Mouse (Mus musculus): ENCODE results near the gene Atl3. TPM values are rescaled to one million over a fixed set of nuclear protein-coding genes. Genes with fewer than 3 reads are reported as not detected.

Gene Atl3
- polyA plus RNA-seq, 1 experiment from 2014 or later: 7.7 TPM

- no peak for ATAC-seq (ENCODE audit: extremely low read depth, insufficient number of reproducible peaks, low FRiP score, low TSS enrichment)
- H3K36me3 ChIP-seq: peaks cover 21% of the 10 kb centered on the region
- H3K27me3 ChIP-seq (replicated peaks): no peaks in the 10 kb centered on the region
- H3K4me2 ChIP-seq: peak overlapping the region; percentile 13; the same call in 1 of the 2 replicates
- no peaks in the 10 kb centered on the region for H3K9me3 ChIP-seq
- 73% methylated on average over 10 of the region's 10 CpGs for WGBS
- H3K4me1 ChIP-seq: peaks cover 32% of the 10 kb centered on the region
- no peak overlapping the region for H3K27ac ChIP-seq (replicated peaks)
- no peak overlapping the region for H3K4me3 ChIP-seq
- H3K9ac ChIP-seq: no peak overlapping the region
Measured at GRCm38 (mm10) chr19:7562601-7563129, 68.8 kb downstream of the Atl3 start.

- Histone ChIP-seq H3K27me3 (replicated peaks) (no peaks in the 10 kb centered on the region), H3K36me3 (peaks cover 21% of the 10 kb centered on the region), H3K4me3 (no peak overlapping the region), H3K4me1 (peaks cover 31% of the 10 kb centered on the region), H3K4me2 (no peak overlapping the region), H3K9ac (no peak overlapping the region), H3K9me3 (no peaks in the 10 kb centered on the region), H3K27ac (replicated peaks) (no peak overlapping the region)
- WGBS: 77% methylated on average over 2 of the region's 2 CpGs
- ATAC-seq (ENCODE audit: extremely low read depth, insufficient number of reproducible peaks, low FRiP score, low TSS enrichment): no peak
Measured at GRCm38 (mm10) chr19:7563676-7564075, 69.8 kb downstream of the Atl3 start.

DNA sequence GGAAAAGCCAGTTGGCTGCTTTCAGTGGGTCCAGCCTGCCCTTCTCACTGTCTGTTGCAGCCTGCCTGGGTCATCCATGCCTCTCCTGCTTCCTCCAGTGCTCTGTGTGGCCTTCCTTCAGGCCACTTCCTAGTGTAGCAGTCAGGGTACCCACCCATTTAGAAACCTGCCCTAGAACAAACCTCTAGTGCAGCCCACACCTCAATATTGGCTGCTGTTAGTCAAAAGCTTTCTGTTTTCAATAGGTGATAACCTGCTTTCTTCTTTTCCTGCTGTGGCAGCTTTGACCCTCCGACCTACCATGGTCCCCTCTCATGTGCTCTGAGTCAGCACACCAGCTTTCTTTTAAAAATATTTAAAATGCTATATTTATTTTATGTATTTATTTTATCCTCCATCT is 70.6 kb downstream of the Atl3 start:
- Histone ChIP-seq H3K36me3 (peaks cover 19% of the 10 kb centered on the region), H3K4me2 (no peak overlapping the region), H3K9me3 (no peaks in the 10 kb centered on the region), H3K4me3 (no peak overlapping the region), H3K4me1 (peaks cover 27% of the 10 kb centered on the region), H3K9ac (no peak overlapping the region), H3K27ac (replicated peaks) (no peak overlapping the region), H3K27me3 (replicated peaks) (no peaks in the 10 kb centered on the region)
- ATAC-seq (ENCODE audit: extremely low read depth, insufficient number of reproducible peaks, low FRiP score, low TSS enrichment): no peak
- 88% methylated on average over 1 of the region's 1 CpGs for whole genome bisulfite sequencing

DNA sequence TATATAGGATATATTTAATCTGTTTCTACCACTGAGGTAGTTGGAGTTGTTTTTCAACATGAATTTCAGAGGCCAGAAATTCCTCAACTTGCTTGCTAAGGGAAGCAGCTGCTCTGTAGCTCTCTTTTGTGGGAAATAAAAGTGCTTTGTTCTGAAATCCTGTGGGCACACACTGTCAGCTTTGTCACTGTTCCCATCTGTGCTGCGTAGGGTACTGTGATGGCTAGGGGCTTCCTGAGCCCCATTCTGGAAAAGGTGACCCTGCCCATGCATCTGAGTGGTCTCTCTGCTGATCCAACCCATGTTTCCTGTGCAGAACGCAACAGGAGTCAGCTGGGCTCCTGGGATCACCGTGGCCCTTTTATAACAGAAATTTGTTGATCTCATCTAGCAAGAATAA is 73.0 kb downstream of the Atl3 start:
- H3K9me3 ChIP-seq: no peaks in the 10 kb centered on the region
- no peak overlapping the region for H3K9ac ChIP-seq
- H3K27ac ChIP-seq (replicated peaks): no peak overlapping the region
- H3K36me3 ChIP-seq: peaks cover 12% of the 10 kb centered on the region; the same call in 1 of the 2 replicates
- no peak overlapping the region for H3K4me2 ChIP-seq
- ATAC-seq (ENCODE audit: extremely low read depth, insufficient number of reproducible peaks, low FRiP score, low TSS enrichment): no peak
- H3K27me3 ChIP-seq (replicated peaks): no peaks in the 10 kb centered on the region
- H3K4me3 ChIP-seq: no peak overlapping the region
- WGBS: 81% methylated on average over 3 of the region's 3 CpGs
- peaks cover 25% of the 10 kb centered on the region for H3K4me1 ChIP-seq

DNA sequence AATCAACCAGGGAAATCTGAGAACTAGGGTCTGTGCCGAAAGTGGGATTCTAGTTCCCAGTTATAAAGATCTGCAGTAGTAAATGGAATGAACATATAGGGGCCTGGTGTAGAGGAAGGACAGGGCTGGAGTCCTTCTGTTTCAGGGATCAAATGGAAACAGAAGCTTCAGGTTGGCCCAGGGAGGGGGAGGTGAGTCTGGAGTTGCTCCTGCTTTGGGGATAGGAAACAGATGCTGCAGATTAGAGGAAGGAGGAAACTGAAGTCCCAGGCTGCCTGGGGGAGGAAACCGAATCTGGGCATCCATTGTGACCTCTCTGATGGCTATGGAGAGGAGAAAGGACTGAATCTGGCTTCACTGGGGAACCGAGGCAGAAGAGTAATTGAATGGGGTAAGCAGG is 74.5 kb downstream of the Atl3 start:
- no peak overlapping the region for H3K27ac ChIP-seq (replicated peaks)
- 44% methylated on average over 3 of the region's 3 CpGs for WGBS

DNA sequence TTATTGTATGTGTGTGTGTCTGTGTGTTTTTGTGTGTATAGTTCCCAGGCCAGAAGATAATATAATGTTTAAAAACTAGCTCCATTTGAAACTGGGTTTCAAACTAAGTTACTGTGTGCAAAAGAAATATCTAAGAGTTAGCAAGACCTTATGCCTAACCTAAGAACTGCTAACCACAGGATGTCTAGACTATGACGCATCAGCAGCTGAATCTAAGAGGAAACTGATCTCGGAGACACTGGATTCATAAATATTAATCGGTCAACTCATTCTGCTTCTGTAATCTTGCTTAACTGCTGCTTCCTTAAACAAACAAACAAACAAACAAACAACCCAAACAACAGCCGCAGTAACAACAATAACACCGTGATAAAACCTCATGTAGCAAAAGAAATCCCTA is 75.8 kb downstream of the Atl3 start:
- H3K27ac ChIP-seq (replicated peaks): no peak overlapping the region
- H3K9me3 ChIP-seq: no peaks in the 10 kb centered on the region
- ATAC-seq (ENCODE audit: extremely low read depth, insufficient number of reproducible peaks, low FRiP score, low TSS enrichment): no peak
- H3K9ac ChIP-seq: no peak overlapping the region
- no peak overlapping the region for H3K4me3 ChIP-seq
- H3K36me3 ChIP-seq: peaks cover 12% of the 10 kb centered on the region; the same call in 1 of the 2 replicates
- 78% methylated on average over 5 of the region's 5 CpGs for WGBS
- H3K4me1 ChIP-seq: peaks cover 11% of the 10 kb centered on the region; the same call in 1 of the 2 replicates
- H3K4me2 ChIP-seq: no peak overlapping the region
- H3K27me3 ChIP-seq (replicated peaks): no peaks in the 10 kb centered on the region

More for the DNA sequence above, 74.5 kb downstream of the Atl3 start:
- H3K36me3 ChIP-seq: peaks cover 11% of the 10 kb centered on the region; the same call in 1 of the 2 replicates
- no peaks in the 10 kb centered on the region for H3K9me3 ChIP-seq
- no peak overlapping the region for H3K9ac ChIP-seq
- no peaks in the 10 kb centered on the region for H3K27me3 ChIP-seq (replicated peaks)
- H3K4me2 ChIP-seq: no peak overlapping the region
- no peak overlapping the region for H3K4me3 ChIP-seq
- peaks cover 13% of the 10 kb centered on the region for H3K4me1 ChIP-seq
- no peak for ATAC-seq (ENCODE audit: extremely low read depth, insufficient number of reproducible peaks, low FRiP score, low TSS enrichment)

DNA sequence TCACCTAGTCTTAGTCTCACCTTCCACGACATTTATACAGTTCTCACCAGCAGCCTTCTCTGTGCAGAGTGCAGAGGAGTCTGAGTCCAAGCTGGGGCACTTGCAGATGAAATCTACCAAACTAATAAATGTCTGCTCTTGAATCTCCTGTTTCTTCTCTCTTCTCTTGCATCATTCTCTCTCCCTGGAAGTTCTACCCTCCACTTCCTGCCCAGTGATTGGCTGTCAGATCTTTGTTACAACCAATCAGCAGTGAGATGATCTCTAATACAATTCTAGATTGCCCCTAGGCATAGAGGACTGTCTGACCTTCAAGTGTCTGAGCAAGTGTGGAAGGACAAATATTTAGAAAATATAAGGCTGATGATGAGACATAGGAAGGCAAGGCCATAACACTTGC is 82.3 kb downstream of the Atl3 start:
- Histone ChIP-seq H3K9me3 (no peaks in the 10 kb centered on the region), H3K36me3 (peaks cover 41% of the 10 kb centered on the region), H3K27ac (replicated peaks) (no peak overlapping the region), H3K4me2 (no peak overlapping the region), H3K4me3 (no peak overlapping the region), H3K4me1 (peaks cover 7% of the 10 kb centered on the region; the same call in 1 of the 2 replicates), H3K27me3 (replicated peaks) (no peaks in the 10 kb centered on the region), H3K9ac (no peak overlapping the region)
- no peak for ATAC-seq (ENCODE audit: extremely low read depth, insufficient number of reproducible peaks, low FRiP score, low TSS enrichment)
- WGBS: 70% methylated on average over 1 of the region's 1 CpGs

- no peaks in the 10 kb centered on the region for H3K27me3 ChIP-seq (replicated peaks)
Measured at GRCm38 (mm10) chr19:7577710-7578109, 83.9 kb downstream of the Atl3 start.

DNA sequence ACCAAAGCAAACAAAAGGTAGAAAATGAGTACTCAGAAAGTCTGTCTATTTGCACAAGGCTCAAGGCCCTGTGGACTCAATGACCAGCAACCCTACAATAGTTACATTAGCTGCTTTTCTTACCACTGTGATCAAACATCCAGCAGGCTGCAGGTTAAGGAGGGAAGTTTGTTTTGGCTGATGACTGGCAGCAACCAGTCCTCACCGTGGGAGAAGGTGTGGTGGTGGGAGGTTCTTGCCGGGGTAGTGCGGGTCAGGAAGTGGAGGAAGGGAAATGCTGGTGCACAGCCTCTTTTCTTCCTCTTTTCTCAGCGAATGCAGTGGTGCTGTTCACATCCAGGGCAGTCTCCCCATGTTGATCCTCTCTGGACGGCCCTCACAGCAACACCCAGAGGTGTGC is 87.2 kb downstream of the Atl3 start:
- no peak overlapping the region for H3K9ac ChIP-seq
- H3K36me3 ChIP-seq: peaks cover 27% of the 10 kb centered on the region
- H3K4me2 ChIP-seq: no peak overlapping the region
- 45% methylated on average over 5 of the region's 5 CpGs for WGBS
- H3K9me3 ChIP-seq: no peaks in the 10 kb centered on the region
- H3K27me3 ChIP-seq (replicated peaks): no peaks in the 10 kb centered on the region
- H3K27ac ChIP-seq (replicated peaks): 0 out of 2 replicates have a peak overlapping the region, but pooled peaks have one; percentile 6
- no peak overlapping the region for H3K4me3 ChIP-seq
- no peak for ATAC-seq (ENCODE audit: extremely low read depth, insufficient number of reproducible peaks, low FRiP score, low TSS enrichment)
- H3K4me1 ChIP-seq: peaks cover 37% of the 10 kb centered on the region

More at GRCm38 (mm10) chr19:7577710-7578109, 83.9 kb downstream of the Atl3 start:
- H3K9me3 ChIP-seq: no peaks in the 10 kb centered on the region
- no peak for ATAC-seq (ENCODE audit: extremely low read depth, insufficient number of reproducible peaks, low FRiP score, low TSS enrichment)
- H3K4me1 ChIP-seq: peaks cover 10% of the 10 kb centered on the region
- H3K4me3 ChIP-seq: no peak overlapping the region
- no peak overlapping the region for H3K9ac ChIP-seq
- peaks cover 41% of the 10 kb centered on the region for H3K36me3 ChIP-seq
- H3K27ac ChIP-seq (replicated peaks): no peak overlapping the region
- no peak overlapping the region for H3K4me2 ChIP-seq
- 71% methylated on average over 3 of the region's 3 CpGs for WGBS

- 26% methylated on average over 7 of the region's 7 CpGs for WGBS
Measured at GRCm38 (mm10) chr19:7583101-7583500, 89.3 kb downstream of the Atl3 start.

DNA sequence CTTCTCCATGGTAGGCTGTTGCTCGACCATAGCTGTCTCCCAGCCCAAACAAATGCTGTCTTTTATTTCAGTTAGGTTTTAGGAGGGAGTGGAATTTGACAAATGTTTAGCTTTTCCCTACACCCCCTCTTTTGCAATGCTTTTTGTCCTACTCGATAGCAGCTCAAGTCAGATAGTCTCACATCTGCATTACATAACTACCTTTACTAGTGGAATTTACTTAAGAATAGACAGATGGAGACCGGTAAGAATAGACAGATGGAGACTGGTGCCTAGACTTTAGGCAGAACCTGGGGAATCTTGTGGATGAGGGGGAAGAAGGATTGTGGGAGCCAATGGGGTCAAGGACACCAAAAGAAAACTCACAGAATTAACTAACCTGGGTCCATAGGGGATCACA is 89.8 kb downstream of the Atl3 start:
- H3K4me1 ChIP-seq: peaks cover 38% of the 10 kb centered on the region
- no peak overlapping the region for H3K4me3 ChIP-seq
- H3K9me3 ChIP-seq: no peaks in the 10 kb centered on the region
- 0 out of 2 replicates have a peak overlapping the region, but pooled peaks have one; percentile 1 for H3K4me2 ChIP-seq
- peaks cover 45% of the 10 kb centered on the region for H3K36me3 ChIP-seq
- no peaks in the 10 kb centered on the region for H3K27me3 ChIP-seq (replicated peaks)
- no peak overlapping the region for H3K27ac ChIP-seq (replicated peaks)
- WGBS: 75% methylated on average over 3 of the region's 3 CpGs
- no peak overlapping the region for H3K9ac ChIP-seq
- no peak for ATAC-seq (ENCODE audit: extremely low read depth, insufficient number of reproducible peaks, low FRiP score, low TSS enrichment)

More at GRCm38 (mm10) chr19:7583101-7583500, 89.3 kb downstream of the Atl3 start:
- Histone ChIP-seq H3K9ac (no peak overlapping the region), H3K27me3 (replicated peaks) (no peaks in the 10 kb centered on the region), H3K27ac (replicated peaks) (peak overlapping the region; percentile 43; the same call in 1 of the 2 replicates), H3K9me3 (no peaks in the 10 kb centered on the region), H3K4me2 (0 out of 2 replicates have a peak overlapping the region, but pooled peaks have one; percentile 1), H3K36me3 (peaks cover 42% of the 10 kb centered on the region), H3K4me1 (peaks cover 38% of the 10 kb centered on the region), H3K4me3 (no peak overlapping the region)
- ATAC-seq (ENCODE audit: extremely low read depth, insufficient number of reproducible peaks, low FRiP score, low TSS enrichment): no peak

- H3K9me3 ChIP-seq: no peaks in the 10 kb centered on the region
- no peak overlapping the region for H3K4me2 ChIP-seq
- H3K4me3 ChIP-seq: no peak overlapping the region
- peak overlapping the region; percentile 60 for H3K27ac ChIP-seq (replicated peaks)
- peaks cover 34% of the 10 kb centered on the region for H3K36me3 ChIP-seq
- no peak overlapping the region for H3K9ac ChIP-seq
- 77% methylated on average over 8 of the region's 8 CpGs for WGBS
- H3K4me1 ChIP-seq: peaks cover 36% of the 10 kb centered on the region
- no peaks in the 10 kb centered on the region for H3K27me3 ChIP-seq (replicated peaks)
- ATAC-seq (ENCODE audit: extremely low read depth, insufficient number of reproducible peaks, low FRiP score, low TSS enrichment): no peak; the same call in 1 of the 2 replicates
Measured at GRCm38 (mm10) chr19:7585279-7585678, 91.4 kb downstream of the Atl3 start.

All from heart, embryonic 13.5 days (tissue).